Mouse (Mus musculus) frontal cortex, postnatal 10 days (tissue): ENCODE measurements around the gene Oard1.

Experiments
- DNase-seq, 2 experiments: peaks; one replicate each; pipeline ENCODE4 v3.0.0; 2022; ENCODE audit warnings: low spot score in 2 of 2, mixed read lengths in 1 of 2

Gene Oard1

GRCm38 (mm10) chr17:48434479-48434878 is 24.7 kb downstream of the Oard1 start:
- DNase-seq, result no peak

GRCm38 (mm10) chr17:48436487-48436886 is 26.7 kb downstream of the Oard1 start:
- no peak for DNase-seq

- no peak for DNase-seq
Measured at GRCm38 (mm10) chr17:48437421-48437911, 27.7 kb downstream of the Oard1 start.

- no peak for DNase-seq
Measured at GRCm38 (mm10) chr17:48442745-48443457, 33.1 kb downstream of the Oard1 start.

GRCm38 (mm10) chr17:48443542-48444145 is 33.8 kb downstream of the Oard1 start:
- no peak for DNase-seq

GRCm38 (mm10) chr17:48447675-48448074 is 37.9 kb downstream of the Oard1 start:
- DNase-seq, result no peak

GRCm38 (mm10) chr17:48450666-48451352 is 41.0 kb downstream of the Oard1 start:
- DNase-seq, result no peak

- DNase-seq, result no peak
Measured at GRCm38 (mm10) chr17:48451353-48451675, 41.5 kb downstream of the Oard1 start, which contains the start of gene Tspo2. Tspo2 (minus strand) TSS chr17:48451522.

- no peak for DNase-seq
Measured at GRCm38 (mm10) chr17:48451753-48452444, 42.1 kb downstream of the Oard1 start.

- DNase-seq, result no peak
Measured at GRCm38 (mm10) chr17:48453489-48453888, 43.7 kb downstream of the Oard1 start.

GRCm38 (mm10) chr17:48454190-48454589 is 44.4 kb downstream of the Oard1 start:
- no peak for DNase-seq

GRCm38 (mm10) chr17:48454688-48455087 is 44.9 kb downstream of the Oard1 start, which contains the start of gene Unc5cl:
Unc5cl (plus strand) TSS chr17:48454901.
- DNase-seq, result no peak

GRCm38 (mm10) chr17:48455955-48456354 is 46.1 kb downstream of the Oard1 start:
- no peak for DNase-seq

- DNase-seq, result no peak
Measured at GRCm38 (mm10) chr17:48457971-48458653, 48.3 kb downstream of the Oard1 start.

- no peak for DNase-seq
Measured at GRCm38 (mm10) chr17:48462096-48462495, 52.3 kb downstream of the Oard1 start.

- no peak for DNase-seq
Measured at GRCm38 (mm10) chr17:48463391-48463790, 53.6 kb downstream of the Oard1 start.
